Mouse (Mus musculus): Measurements from ENCODE around the gene Plekhg6. TPM values are rescaled to one million over a fixed set of nuclear protein-coding genes. Genes with fewer than 3 reads are reported as not detected.
A peak's percentile ranks its signal among the peaks of the same experiment; 100 is the strongest.

Gene Plekhg6
- polyA plus RNA-seq, 1 experiment from 2014 or later = 3.4 TPM

GRCm38 (mm10) chr6:125423507-125423906 is 42.9 kb upstream of the Plekhg6 start:
- Histone ChIP-seq H3K36me3 (ENCODE audit: insufficient read depth, low read length) (no peaks in the 10 kb centered on the region), H3K27me3 (ENCODE audit: insufficient read depth, low read length) (no peaks in the 10 kb centered on the region), H3K9ac (ENCODE audit: low read depth, low read length) (no peak overlapping the region), H3K9me3 (replicated peaks; ENCODE audit: low read length) (no peaks in the 10 kb centered on the region), H3K4me1 (replicated peaks; ENCODE audit: insufficient read depth, low read length) (peaks cover 10% of the 10 kb centered on the region; the same call in 1 of the 2 replicates), H3K4me3 (replicated peaks; ENCODE audit: low read depth, low read length) (no peak overlapping the region), H3K27ac (peak overlapping the region; percentile 61; the same call in 1 of the 2 replicates), H3K4me2 (ENCODE audit: low read length) (no peak overlapping the region)
- DNase-seq (ENCODE audit: low spot score) = no peak
- no peak for TF ChIP-seq CTCF (IDR thresholded peaks at IDR 0.05; ENCODE audit: low read depth)
- no peak for ATAC-seq (replicated peaks; ENCODE audit: low FRiP score, low read depth)
- 51% methylated on average over 13 of the region's 13 CpGs for WGBS

GRCm38 (mm10) chr6:125423099-125423498 is 42.5 kb upstream of the Plekhg6 start:
- Histone ChIP-seq H3K9ac (ENCODE audit: low read depth, low read length) (no peak overlapping the region), H3K4me1 (replicated peaks; ENCODE audit: insufficient read depth, low read length) (peaks cover 10% of the 10 kb centered on the region; the same call in 1 of the 2 replicates), H3K36me3 (ENCODE audit: insufficient read depth, low read length) (no peaks in the 10 kb centered on the region), H3K9me3 (replicated peaks; ENCODE audit: low read length) (no peaks in the 10 kb centered on the region), H3K27ac (peak overlapping the region; percentile 61; the same call in 1 of the 2 replicates), H3K4me2 (ENCODE audit: low read length) (peak overlapping the region; percentile 42; the same call in 1 of the 2 replicates), H3K27me3 (ENCODE audit: insufficient read depth, low read length) (no peaks in the 10 kb centered on the region), H3K4me3 (replicated peaks; ENCODE audit: low read depth, low read length) (no peak overlapping the region)
- ATAC-seq (replicated peaks; ENCODE audit: low FRiP score, low read depth) (no peak), DNase-seq (ENCODE audit: low spot score) (no peak)
- 41% methylated on average over 3 of the region's 3 CpGs for WGBS
- no peak for TF ChIP-seq CTCF (IDR thresholded peaks at IDR 0.05; ENCODE audit: low read depth)

- H3K4me2 ChIP-seq (ENCODE audit: low read length) = peak overlapping the region; percentile 42
- DNase-seq (ENCODE audit: low spot score) = peak; percentile 89
- 0 out of 2 replicates have a peak overlapping the region, but pooled peaks have one; percentile 5 for H3K4me3 ChIP-seq (replicated peaks; ENCODE audit: low read depth, low read length)
- no peaks in the 10 kb centered on the region for H3K9me3 ChIP-seq (replicated peaks; ENCODE audit: low read length)
- TF ChIP-seq CTCF (IDR thresholded peaks at IDR 0.05; ENCODE audit: low read depth) = no peak
- H3K36me3 ChIP-seq (ENCODE audit: insufficient read depth, low read length) = no peaks in the 10 kb centered on the region
- H3K27ac ChIP-seq = peak overlapping the region; percentile 38; the same call in 1 of the 2 replicates
- 19% methylated on average over 20 of the region's 20 CpGs for WGBS
- H3K27me3 ChIP-seq (ENCODE audit: insufficient read depth, low read length) = no peaks in the 10 kb centered on the region
- ATAC-seq (replicated peaks; ENCODE audit: low FRiP score, low read depth) = peak; percentile 44; the same call in 1 of the 2 replicates
- H3K4me1 ChIP-seq (replicated peaks; ENCODE audit: insufficient read depth, low read length) = peaks cover 10% of the 10 kb centered on the region; the same call in 1 of the 2 replicates
- H3K9ac ChIP-seq (ENCODE audit: low read depth, low read length) = no peak overlapping the region
Observed at GRCm38 (mm10) chr6:125422051-125422822, 41.6 kb upstream of the Plekhg6 start.

GRCm38 (mm10) chr6:125420458-125421063 is 40.0 kb upstream of the Plekhg6 start:
- Histone ChIP-seq H3K4me1 (replicated peaks; ENCODE audit: insufficient read depth, low read length) (peaks cover 7% of the 10 kb centered on the region; the same call in 1 of the 2 replicates), H3K4me2 (ENCODE audit: low read length) (no peak overlapping the region), H3K9ac (ENCODE audit: low read depth, low read length) (no peak overlapping the region), H3K27me3 (ENCODE audit: insufficient read depth, low read length) (no peaks in the 10 kb centered on the region), H3K4me3 (replicated peaks; ENCODE audit: low read depth, low read length) (no peak overlapping the region), H3K36me3 (ENCODE audit: insufficient read depth, low read length) (no peaks in the 10 kb centered on the region), H3K27ac (no peak overlapping the region), H3K9me3 (replicated peaks; ENCODE audit: low read length) (no peaks in the 10 kb centered on the region)
- ATAC-seq (replicated peaks; ENCODE audit: low FRiP score, low read depth) = no peak
- 50% methylated on average over 16 of the region's 16 CpGs for WGBS
- no peak for TF ChIP-seq CTCF (IDR thresholded peaks at IDR 0.05; ENCODE audit: low read depth)
- no peak for DNase-seq (ENCODE audit: low spot score)

- Histone ChIP-seq H3K4me2 (ENCODE audit: low read length) (no peak overlapping the region), H3K4me1 (replicated peaks; ENCODE audit: insufficient read depth, low read length) (peaks cover 6% of the 10 kb centered on the region; the same call in 1 of the 2 replicates), H3K9me3 (replicated peaks; ENCODE audit: low read length) (no peaks in the 10 kb centered on the region), H3K27me3 (ENCODE audit: insufficient read depth, low read length) (no peaks in the 10 kb centered on the region), H3K9ac (ENCODE audit: low read depth, low read length) (no peak overlapping the region), H3K4me3 (replicated peaks; ENCODE audit: low read depth, low read length) (no peak overlapping the region), H3K27ac (no peak overlapping the region), H3K36me3 (ENCODE audit: insufficient read depth, low read length) (no peaks in the 10 kb centered on the region)
- 11% methylated on average over 9 of the region's 9 CpGs for WGBS
- ATAC-seq (replicated peaks; ENCODE audit: low FRiP score, low read depth) (no peak), DNase-seq (ENCODE audit: low spot score) (peak; percentile 94)
- TF ChIP-seq CTCF (IDR thresholded peaks at IDR 0.05; ENCODE audit: low read depth) = peak; percentile 95
Observed at GRCm38 (mm10) chr6:125418744-125419143, 38.2 kb upstream of the Plekhg6 start.

GRCm38 (mm10) chr6:125413326-125413725 is 32.7 kb upstream of the Plekhg6 start:
- no peak for TF ChIP-seq CTCF (IDR thresholded peaks at IDR 0.05; ENCODE audit: low read depth)
- Histone ChIP-seq H3K4me1 (replicated peaks; ENCODE audit: insufficient read depth, low read length) (no peaks in the 10 kb centered on the region), H3K4me2 (ENCODE audit: low read length) (no peak overlapping the region), H3K9me3 (replicated peaks; ENCODE audit: low read length) (no peaks in the 10 kb centered on the region), H3K9ac (ENCODE audit: low read depth, low read length) (no peak overlapping the region), H3K27me3 (ENCODE audit: insufficient read depth, low read length) (no peaks in the 10 kb centered on the region), H3K27ac (no peak overlapping the region), H3K36me3 (ENCODE audit: insufficient read depth, low read length) (no peaks in the 10 kb centered on the region), H3K4me3 (replicated peaks; ENCODE audit: low read depth, low read length) (no peak overlapping the region)
- ATAC-seq (replicated peaks; ENCODE audit: low FRiP score, low read depth) (no peak), DNase-seq (ENCODE audit: low spot score) (no peak)
- 40% methylated on average over 9 of the region's 9 CpGs for WGBS
